Mouse (Mus musculus) adrenal gland (tissue): ENCODE measurements at regions not wholly inside any gene's neighbourhood (a gene's known extent, or its start where the extent isn't known, plus 50 kb on each side); places are given as distances from the start of the nearest gene placed in this dataset.

Source experiments
- intact Hi-C: fragments of 180-260 bp; cut with DNase I; formaldehyde crosslinking; loops from one replicate; pipeline ENCODE4 v1.15.1; 2025

DNA sequence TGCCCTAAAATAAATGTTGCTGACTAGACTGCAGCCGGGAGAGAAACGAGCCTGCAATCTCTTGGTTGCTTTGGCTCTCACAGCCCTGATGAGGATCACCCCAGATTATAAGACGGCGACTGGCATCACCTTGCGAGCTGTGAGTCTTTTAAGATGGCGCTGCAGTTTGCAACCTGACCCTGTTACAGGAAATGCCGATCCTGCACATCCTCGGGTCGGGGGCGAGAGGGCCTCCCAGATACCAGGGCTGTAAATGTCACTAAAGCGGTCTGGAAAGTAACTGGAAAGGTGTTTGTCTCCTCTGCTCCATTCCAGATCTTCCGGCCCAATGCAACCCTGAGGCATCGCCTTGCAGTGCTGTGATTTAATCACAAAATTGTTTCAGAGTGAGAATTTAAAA, 53.4 kb downstream of the Cartpt start:
- intact Hi-C loops, result no loop called here

GRCm38 (mm10) chr13:99842626-99843025, 58.3 kb downstream of the Cartpt start:
- intact Hi-C loops, result no loop called here

- intact Hi-C loops, result loop anchor here (5.0 kb wide), 3 partner anchors 232 to 462 kb away; no protein-coding TSS in a partner anchor
Measured at GRCm38 (mm10) chr13:99839446-99839845, 61.4 kb downstream of the Cartpt start.

GRCm38 (mm10) chr13:99837772-99838425, 63.0 kb downstream of the Cartpt start:
- intact Hi-C loops, result loop anchor here (1.0 to 5.0 kb wide), 5 partner anchors 231 to 485 kb away; no protein-coding TSS in a partner anchor

GRCm38 (mm10) chr13:99837180-99837579, 63.7 kb downstream of the Cartpt start:
- intact Hi-C loops, result loop anchor here (1.0 to 5.0 kb wide), 5 partner anchors 230 to 484 kb away; no protein-coding TSS in a partner anchor

GRCm38 (mm10) chr13:99836586-99836985, 64.3 kb downstream of the Cartpt start:
- intact Hi-C loops, result loop anchor here (2.0 to 5.0 kb wide), 4 partner anchors 229 to 459 kb away; no protein-coding TSS in a partner anchor

DNA sequence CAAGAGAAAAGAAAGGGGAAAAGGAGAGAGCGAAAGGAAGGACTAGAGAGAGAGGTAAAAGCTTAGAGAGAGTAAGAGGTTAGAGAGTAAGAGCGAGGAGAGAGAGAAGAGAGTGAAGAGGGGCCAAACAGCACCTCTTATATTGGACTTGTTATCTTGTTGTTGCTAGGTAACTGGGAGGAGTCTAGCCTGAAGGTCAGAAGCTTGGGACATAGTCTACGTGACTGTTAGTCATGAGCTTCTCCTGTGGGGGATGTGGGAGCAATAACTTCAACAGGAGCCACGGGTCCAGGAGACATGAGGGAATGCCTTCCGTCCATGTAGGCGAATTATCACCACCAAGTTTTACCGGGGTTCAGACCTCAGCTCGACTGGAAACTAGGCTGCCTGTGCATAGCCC, 65.4 kb downstream of the Cartpt start:
- intact Hi-C loops, result loop anchor here (5.0 kb wide), 3 partner anchors 228 to 458 kb away; no protein-coding TSS in a partner anchor

DNA sequence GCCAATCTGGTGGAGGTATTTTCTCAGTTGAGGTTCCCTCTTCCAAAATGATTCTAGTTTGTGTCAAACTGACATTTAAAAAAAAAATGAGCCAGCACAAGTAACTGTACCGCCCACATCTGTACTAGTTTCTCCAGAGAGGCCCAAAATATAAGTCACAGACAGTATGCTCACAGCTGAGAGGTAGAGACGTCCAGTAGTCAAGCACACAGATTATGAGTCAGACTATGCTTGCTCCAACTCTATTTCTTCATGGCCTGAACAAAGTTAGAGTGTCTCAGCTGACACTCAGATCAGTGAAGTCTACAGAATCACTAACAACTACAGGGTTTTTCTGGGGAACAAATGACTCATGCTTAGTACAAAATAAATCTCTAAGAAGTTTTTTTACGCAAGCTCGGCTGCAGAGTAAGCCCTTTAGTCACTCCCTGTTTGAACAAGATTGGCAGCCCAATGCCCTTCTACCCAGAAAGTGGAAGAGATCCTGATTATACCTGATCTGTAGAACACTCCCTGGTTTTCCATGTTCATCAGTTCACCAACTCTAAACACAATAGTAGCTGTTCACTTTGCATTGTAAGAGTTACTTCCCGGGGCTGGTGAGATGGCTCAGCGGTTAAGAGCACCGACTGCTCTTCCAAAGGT, 70.7 kb downstream of the Cartpt start:
- intact Hi-C loops, result no loop called here

GRCm38 (mm10) chr13:99827573-99827972, 73.3 kb downstream of the Cartpt start:
- intact Hi-C loops, result no loop called here

- intact Hi-C loops, result no loop called here
Measured at GRCm38 (mm10) chr13:99824625-99825024, 76.3 kb downstream of the Cartpt start.

DNA sequence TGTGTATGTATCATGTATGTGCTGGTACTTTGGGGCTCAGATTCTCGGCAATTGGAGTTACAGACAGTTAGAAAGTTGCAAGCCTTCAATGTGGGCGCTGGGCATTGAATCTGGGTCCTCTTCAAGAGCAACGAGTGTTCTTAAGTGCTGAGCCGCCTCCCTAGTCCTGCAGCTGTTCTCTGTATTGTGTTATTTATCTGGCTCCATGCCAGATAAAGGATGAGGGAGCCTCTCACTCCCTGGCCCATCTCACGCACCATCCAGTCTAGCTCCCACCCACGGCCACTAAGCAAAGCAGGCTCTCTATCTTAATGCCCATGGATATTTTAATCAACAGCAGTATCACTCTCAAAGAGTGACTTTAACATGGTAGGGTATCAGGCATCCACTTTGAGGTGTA, 84.2 kb downstream of the Cartpt start:
- intact Hi-C loops, result no loop called here

GRCm38 (mm10) chr13:99815786-99816185, 85.1 kb downstream of the Cartpt start:
- intact Hi-C loops, result no loop called here

DNA sequence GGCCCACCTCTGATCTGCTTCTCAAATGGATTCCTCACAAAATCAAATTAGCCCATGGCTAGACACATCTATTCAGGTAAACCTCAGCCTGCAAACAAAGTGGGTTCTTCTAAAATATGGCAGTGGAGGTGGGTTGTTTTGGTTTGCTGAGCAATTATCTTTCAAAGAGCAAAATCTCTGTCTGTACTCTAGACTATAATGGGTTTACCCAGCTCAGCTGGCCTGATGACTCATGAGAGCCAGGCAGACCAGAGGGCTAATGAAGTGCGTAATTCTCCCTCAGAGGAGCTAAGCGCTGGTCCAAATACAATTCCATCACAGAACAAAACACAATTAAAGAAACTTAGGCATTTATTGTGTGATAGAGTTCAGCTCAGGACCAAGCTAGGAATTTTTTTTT, 86.1 kb downstream of the Cartpt start:
- intact Hi-C loops, result no loop called here

- intact Hi-C loops, result no loop called here
Measured at GRCm38 (mm10) chr13:99814033-99814556, 86.8 kb downstream of the Cartpt start.

DNA sequence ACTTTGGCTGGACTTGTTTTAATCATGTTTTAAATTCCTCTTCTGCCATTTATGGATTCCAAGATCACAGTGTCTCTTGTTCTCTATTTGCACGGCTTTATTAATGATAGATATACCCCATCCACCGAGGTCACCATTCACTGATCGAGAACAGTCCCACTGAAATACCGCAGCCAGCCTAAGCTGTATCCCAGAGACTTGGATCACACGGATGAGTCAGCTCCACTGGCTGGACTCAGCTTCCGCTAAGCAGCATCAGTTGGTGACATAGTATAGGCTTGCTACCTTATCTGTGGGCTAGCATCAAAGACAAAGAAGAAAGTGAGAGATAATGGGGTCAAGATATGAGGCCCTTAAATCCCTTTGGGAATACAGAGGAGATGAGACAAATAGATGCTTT, 106.4 kb downstream of the Cartpt start:
- intact Hi-C loops, result no loop called here

DNA sequence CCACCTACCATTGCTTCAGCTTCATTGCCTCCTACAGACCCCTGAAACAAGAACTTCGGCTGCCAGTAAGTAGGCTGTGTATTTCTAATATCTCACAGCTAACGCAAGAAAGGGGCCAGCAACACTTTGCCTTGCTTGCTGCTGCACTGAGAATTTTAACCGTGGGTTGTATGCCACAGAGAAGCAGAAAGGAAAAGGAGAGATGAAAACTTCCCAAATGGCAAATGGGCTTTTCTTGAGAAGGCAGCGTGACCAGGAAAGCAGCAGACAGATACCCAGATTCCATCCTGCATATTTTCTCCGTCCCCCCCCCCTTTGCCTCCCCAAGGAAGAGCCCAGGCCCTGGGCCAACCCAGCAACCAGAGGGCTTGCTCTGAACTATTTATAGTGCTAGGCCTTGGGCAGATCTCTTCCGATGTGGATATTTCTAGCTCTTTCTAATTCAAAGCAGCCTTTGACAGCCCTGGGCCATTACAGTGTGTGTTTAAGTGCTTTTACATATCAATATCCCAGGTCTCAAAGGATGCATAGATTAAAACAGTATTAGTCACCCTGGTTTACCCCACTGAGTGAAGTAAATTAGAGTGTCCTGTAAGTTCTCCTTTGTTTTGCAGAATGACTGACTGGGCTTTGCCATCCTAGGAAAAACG, 107.0 kb downstream of the Cartpt start:
- intact Hi-C loops, result no loop called here

- intact Hi-C loops, result no loop called here
Measured at GRCm38 (mm10) chr13:99793001-99793400, 107.9 kb downstream of the Cartpt start.

- intact Hi-C loops, result no loop called here
Measured at GRCm38 (mm10) chr13:99790951-99791350, 109.9 kb downstream of the Cartpt start.

- intact Hi-C loops, result no loop called here
Measured at GRCm38 (mm10) chr13:99787760-99788159, 113.1 kb downstream of the Cartpt start.

DNA sequence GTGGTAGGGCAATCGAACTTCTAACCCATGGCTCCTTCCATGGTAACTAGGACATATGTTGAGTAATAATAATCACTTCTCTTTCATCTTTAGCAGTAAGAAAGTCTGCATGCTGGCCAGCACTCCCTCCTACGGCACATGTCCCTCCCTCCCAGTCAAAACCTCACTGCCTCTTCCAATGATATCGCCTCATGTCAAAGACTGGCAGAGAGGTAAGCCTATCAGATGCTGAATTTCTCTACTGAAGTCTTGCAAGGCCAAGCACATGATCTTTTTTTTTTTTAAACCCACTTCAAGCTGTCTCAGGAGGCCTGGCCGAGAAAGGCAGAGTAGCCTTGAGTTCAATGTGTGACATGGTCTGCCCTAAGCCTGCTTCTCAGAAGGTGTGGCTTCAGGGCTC, 115.5 kb downstream of the Cartpt start:
- intact Hi-C loops, result no loop called here

- intact Hi-C loops, result no loop called here
Measured at GRCm38 (mm10) chr13:99784314-99784713, 116.6 kb downstream of the Cartpt start.
